Mouse (Mus musculus) hindbrain, embryonic 13.5 days (tissue): ENCODE data around the gene Naa50. TPM values are rescaled to one million over a fixed set of nuclear protein-coding genes. Genes with fewer than 3 reads are reported as not detected.

Experiments used
- polyA plus RNA-seq: library from polyadenylated mRNA; unstranded; fragments of >200 nt; fragmentation: Nextera tagmentation; extraction: Ambion mirVana; gene quantifications from 2 replicates; pipeline ENCODE4 v1.2.1, GENCODE M21; 2015

Gene Naa50
- polyA plus RNA-seq, 1 experiment from 2014 or later: 65.8 TPM

Other genes starting within 250 kb of the Naa50 start
- gene Qtrt2, start 213.0 kb upstream of the Naa50 start, polyA plus RNA-seq: 20.5 and 22.2 TPM in 2 replicates
- 1.7 and 1.8 TPM in 2 replicates for gene Zdhhc23, start 160.0 kb upstream of the Naa50 start, polyA plus RNA-seq
- gene Gramd1c, start 76.5 kb upstream of the Naa50 start, polyA plus RNA-seq: 2.9 and 3.9 TPM in 2 replicates
- gene Atp6v1a, start 125 bp upstream of the Naa50 start, polyA plus RNA-seq: 93.6 and 97.9 TPM in 2 replicates
- gene Usf3, start 33.4 kb downstream of the Naa50 start, polyA plus RNA-seq: 2.6 and 2.9 TPM in 2 replicates
- gene Sidt1, start 193.4 kb downstream of the Naa50 start, polyA plus RNA-seq: 3.4 and 3.6 TPM in 2 replicates
- 17.1 and 17.7 TPM in 2 replicates for gene Spice1, start 207.3 kb downstream of the Naa50 start, polyA plus RNA-seq